Mouse (Mus musculus) spleen, adult 2 months (tissue): Measurements from ENCODE around the gene Cybb.

ENCODE experiments used
- CTCF ChIP-seq: fragments of 200-500 bp; IDR thresholded peaks from 2 replicates; pipeline ENCODE4 v1.5.1; 2011; ENCODE audit warnings: mild to moderate bottlenecking, inconsistent platforms; ENCODE audit not compliant: insufficient read depth, insufficient read length, insufficient replicate concordance; ENCODE audit errors: extremely low read depth
- POLR2A ChIP-seq: fragments of 200-500 bp; IDR thresholded peaks from 2 replicates; pipeline ENCODE4 v1.6.1; 2011; ENCODE audit warnings: low read depth, low read length, inconsistent platforms

- TF ChIP-seq CTCF, result no peak
- TF ChIP-seq POLR2A, result no peak
Observed at GRCm38 (mm10) chrX:9460387-9460930, 27.1 kb downstream of the Cybb start.
